Mouse (Mus musculus): ENCODE data around the gene Fry. TPM values are rescaled to one million over a fixed set of nuclear protein-coding genes. Genes with fewer than 3 reads are reported as not detected.
A peak's percentile ranks its signal among the peaks of the same experiment; 100 is the strongest.

Fry gene
- polyA plus RNA-seq, 1 experiment from 2014 or later: 8.5 TPM

DNA sequence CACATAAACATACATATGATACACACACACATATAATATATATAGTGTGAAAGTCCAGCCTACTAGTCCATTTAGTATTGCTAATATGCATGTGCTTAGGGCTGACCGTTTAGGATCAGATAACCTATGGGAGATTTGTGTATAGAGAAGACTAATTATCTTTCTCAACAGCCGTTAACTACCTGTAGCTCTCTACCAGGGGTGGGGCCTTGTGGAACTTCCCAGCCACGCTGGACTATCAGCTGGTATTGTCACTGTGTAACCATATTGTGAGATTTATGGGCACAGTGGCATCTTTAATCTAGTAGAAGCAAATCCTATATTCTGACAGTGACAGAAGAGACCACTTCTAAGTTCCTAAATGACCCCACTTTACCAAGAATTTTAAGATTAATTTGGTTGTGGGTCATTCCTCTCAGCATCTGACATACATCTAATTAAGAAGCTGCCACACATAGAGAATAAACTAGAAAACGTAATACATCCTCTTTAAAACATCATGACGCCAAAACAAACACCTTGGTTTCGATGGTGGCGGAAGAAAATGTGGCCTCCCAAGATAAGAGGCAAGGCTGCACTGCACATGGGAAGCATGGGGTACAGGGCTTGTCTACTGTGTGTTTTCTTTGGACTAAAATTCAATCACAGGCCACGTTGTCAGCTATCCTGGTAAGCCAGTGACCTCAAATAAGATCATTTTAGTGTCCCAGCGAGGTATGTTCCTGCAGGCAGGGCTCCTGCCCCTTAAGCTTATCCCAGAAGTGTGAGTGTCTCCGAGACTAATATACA, 271.3 kb downstream of the Fry start:
- H3K9me3 ChIP-seq (replicated peaks; ENCODE audit: low read length): no peaks in the 10 kb centered on the region
- DNase-seq (ENCODE audit: low spot score) (peak; percentile 39), ATAC-seq (replicated peaks; ENCODE audit: low FRiP score, low read depth) (no peak)
- 39% methylated on average over 10 of the region's 10 CpGs for WGBS
- H3K4me3 ChIP-seq (replicated peaks; ENCODE audit: low read depth, low read length): no peak overlapping the region
- no peak for TF ChIP-seq CTCF (IDR thresholded peaks at IDR 0.05; ENCODE audit: low read depth)
- H3K4me1 ChIP-seq (replicated peaks; ENCODE audit: insufficient read depth, low read length): peaks cover 9% of the 10 kb centered on the region; the same call in 1 of the 2 replicates
- H3K27me3 ChIP-seq (ENCODE audit: insufficient read depth, low read length): no peaks in the 10 kb centered on the region
- 0 out of 2 replicates have a peak overlapping the region, but pooled peaks have one; percentile 25 for H3K27ac ChIP-seq
- no peak overlapping the region for H3K4me2 ChIP-seq (ENCODE audit: low read length)
- H3K36me3 ChIP-seq (ENCODE audit: insufficient read depth, low read length): peaks cover 11% of the 10 kb centered on the region; the same call in 1 of the 2 replicates
- H3K9ac ChIP-seq (ENCODE audit: low read depth, low read length): no peak overlapping the region

DNA sequence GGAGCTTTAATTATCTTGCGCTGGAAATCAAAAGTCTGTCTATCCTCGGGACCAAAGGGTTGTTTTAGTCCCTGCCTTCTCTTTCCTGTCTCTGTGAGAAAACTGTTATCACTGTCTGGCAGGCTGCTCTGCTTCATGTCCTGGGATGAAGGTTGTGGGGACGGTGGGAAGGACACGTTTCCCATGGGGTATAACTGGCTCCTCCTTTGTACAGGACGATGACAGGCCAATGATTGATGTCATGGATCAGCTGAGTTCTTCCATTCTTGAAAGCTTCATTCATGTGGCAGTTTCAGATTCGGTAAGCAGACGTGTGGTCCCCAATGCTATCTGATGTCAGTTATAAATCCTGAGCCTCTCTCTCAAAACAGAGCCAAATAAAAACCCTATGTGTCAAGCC, 272.0 kb downstream of the Fry start:
- WGBS: 27% methylated on average over 7 of the region's 7 CpGs
- Histone ChIP-seq H3K27me3 (ENCODE audit: insufficient read depth, low read length) (no peaks in the 10 kb centered on the region), H3K36me3 (ENCODE audit: insufficient read depth, low read length) (peaks cover 15% of the 10 kb centered on the region; the same call in 1 of the 2 replicates), H3K4me3 (replicated peaks; ENCODE audit: low read depth, low read length) (no peak overlapping the region), H3K9ac (ENCODE audit: low read depth, low read length) (no peak overlapping the region), H3K4me2 (ENCODE audit: low read length) (no peak overlapping the region), H3K9me3 (replicated peaks; ENCODE audit: low read length) (no peaks in the 10 kb centered on the region), H3K4me1 (replicated peaks; ENCODE audit: insufficient read depth, low read length) (0 out of 2 replicates have a peak, but pooled peaks cover 4% of the 10 kb centered on the region), H3K27ac (0 out of 2 replicates have a peak overlapping the region, but pooled peaks have one; percentile 25)
- ATAC-seq (replicated peaks; ENCODE audit: low FRiP score, low read depth) (no peak), DNase-seq (ENCODE audit: low spot score) (peak; percentile 38)
- no peak for TF ChIP-seq CTCF (IDR thresholded peaks at IDR 0.05; ENCODE audit: low read depth)

DNA sequence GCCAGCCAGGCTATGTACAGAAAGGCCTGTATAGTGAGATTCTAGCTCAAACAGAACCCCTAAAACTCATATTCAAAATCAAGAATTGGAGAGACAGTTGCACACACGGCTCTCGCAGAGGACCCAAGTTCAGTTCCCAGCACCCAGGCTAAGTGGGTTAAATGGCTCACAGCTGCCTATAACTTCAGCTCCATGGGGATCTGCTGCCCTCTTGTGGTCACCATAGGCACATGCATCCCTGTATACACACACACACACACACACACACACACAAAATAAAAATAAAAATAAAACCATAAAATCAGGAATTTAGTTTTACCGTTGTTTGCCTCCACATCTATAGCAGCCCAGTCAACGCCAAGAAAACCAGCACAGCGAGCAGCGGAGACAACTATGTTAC, 276.2 kb downstream of the Fry start:
- H3K9ac ChIP-seq (ENCODE audit: low read depth, low read length): no peak overlapping the region
- H3K36me3 ChIP-seq (ENCODE audit: insufficient read depth, low read length): peaks cover 15% of the 10 kb centered on the region; the same call in 1 of the 2 replicates
- no peaks in the 10 kb centered on the region for H3K9me3 ChIP-seq (replicated peaks; ENCODE audit: low read length)
- no peak overlapping the region for H3K27ac ChIP-seq
- ATAC-seq (replicated peaks; ENCODE audit: low FRiP score, low read depth): no peak
- no peaks in the 10 kb centered on the region for H3K27me3 ChIP-seq (ENCODE audit: insufficient read depth, low read length)
- no peaks in the 10 kb centered on the region for H3K4me1 ChIP-seq (replicated peaks; ENCODE audit: insufficient read depth, low read length)
- WGBS: 96% methylated on average over 6 of the region's 6 CpGs
- H3K4me3 ChIP-seq (replicated peaks; ENCODE audit: low read depth, low read length): no peak overlapping the region
- no peak for DNase-seq (ENCODE audit: low spot score)
- peak; percentile 38; the same call in 1 of the 2 replicates for TF ChIP-seq CTCF (IDR thresholded peaks at IDR 0.05; ENCODE audit: low read depth)
- no peak overlapping the region for H3K4me2 ChIP-seq (ENCODE audit: low read length)

- H3K27me3 ChIP-seq (ENCODE audit: insufficient read depth, low read length): no peaks in the 10 kb centered on the region
- ATAC-seq (replicated peaks; ENCODE audit: low FRiP score, low read depth) (no peak), DNase-seq (ENCODE audit: low spot score) (no peak)
- H3K36me3 ChIP-seq (ENCODE audit: insufficient read depth, low read length): 0 out of 2 replicates have a peak, but pooled peaks cover 9% of the 10 kb centered on the region
- H3K4me1 ChIP-seq (replicated peaks; ENCODE audit: insufficient read depth, low read length): no peaks in the 10 kb centered on the region
- H3K27ac ChIP-seq: no peak overlapping the region
- H3K4me2 ChIP-seq (ENCODE audit: low read length): no peak overlapping the region
- H3K4me3 ChIP-seq (replicated peaks; ENCODE audit: low read depth, low read length): no peak overlapping the region
- WGBS: 49% methylated on average over 13 of the region's 13 CpGs
- 0 out of 2 replicates have a peak overlapping the region, but pooled peaks have one; percentile 28 for H3K9ac ChIP-seq (ENCODE audit: low read depth, low read length)
- H3K9me3 ChIP-seq (replicated peaks; ENCODE audit: low read length): no peaks in the 10 kb centered on the region
- TF ChIP-seq CTCF (IDR thresholded peaks at IDR 0.05; ENCODE audit: low read depth): peak; percentile 52; the same call in 1 of the 2 replicates
These were observed 284.5 kb downstream of the Fry start for GRCm38 (mm10) chr5:150402832-150403447.

- no peak for DNase-seq (ENCODE audit: low spot score)
- Histone ChIP-seq H3K4me3 (replicated peaks; ENCODE audit: low read depth, low read length) (no peak overlapping the region), H3K9me3 (replicated peaks; ENCODE audit: low read length) (no peaks in the 10 kb centered on the region), H3K4me2 (ENCODE audit: low read length) (no peak overlapping the region), H3K27ac (no peak overlapping the region), H3K4me1 (replicated peaks; ENCODE audit: insufficient read depth, low read length) (peaks cover 8% of the 10 kb centered on the region), H3K36me3 (ENCODE audit: insufficient read depth, low read length) (0 out of 2 replicates have a peak, but pooled peaks cover 8% of the 10 kb centered on the region), H3K27me3 (ENCODE audit: insufficient read depth, low read length) (no peaks in the 10 kb centered on the region), H3K9ac (ENCODE audit: low read depth, low read length) (no peak overlapping the region)
- TF ChIP-seq CTCF (IDR thresholded peaks at IDR 0.05; ENCODE audit: low read depth): no peak
- WGBS: 51% methylated on average over 8 of the region's 8 CpGs
- ATAC-seq (replicated peaks; ENCODE audit: low FRiP score, low read depth): no peak
These were observed 286.4 kb downstream of the Fry start for GRCm38 (mm10) chr5:150404867-150405266.

GRCm38 (mm10) chr5:150408979-150409378, 290.5 kb downstream of the Fry start:
- H3K27me3 ChIP-seq (ENCODE audit: insufficient read depth, low read length): no peaks in the 10 kb centered on the region
- H3K9me3 ChIP-seq (replicated peaks; ENCODE audit: low read length): no peaks in the 10 kb centered on the region
- peak; percentile 68; the same call in 1 of the 2 replicates for ATAC-seq (replicated peaks; ENCODE audit: low FRiP score, low read depth)
- no peak overlapping the region for H3K4me3 ChIP-seq (replicated peaks; ENCODE audit: low read depth, low read length)
- H3K4me1 ChIP-seq (replicated peaks; ENCODE audit: insufficient read depth, low read length): peaks cover 8% of the 10 kb centered on the region
- H3K27ac ChIP-seq: peak overlapping the region; percentile 79
- no peak for TF ChIP-seq CTCF (IDR thresholded peaks at IDR 0.05; ENCODE audit: low read depth)
- H3K4me2 ChIP-seq (ENCODE audit: low read length): 0 out of 2 replicates have a peak overlapping the region, but pooled peaks have one; percentile 10
- no peaks in the 10 kb centered on the region for H3K36me3 ChIP-seq (ENCODE audit: insufficient read depth, low read length)
- DNase-seq (ENCODE audit: low spot score): peak; percentile 64
- no peak overlapping the region for H3K9ac ChIP-seq (ENCODE audit: low read depth, low read length)
- 50% methylated on average over 8 of the region's 8 CpGs for WGBS
